Comparison of ENCODE assay signal across 23 mouse cellular contexts in genomic region chr2:110816189-110816588, GRCm38 (mm10).
DNase-seq lines count a peak whose midpoint lies in the region; TF ChIP-seq lines count a peak whose summit lies in the region.
"Had no signal": no experiment of that assay in that cellular context is flagged by ENCODE, and none has a peak within 500 bp of the region (broad histone marks: within the 10 kb centered on the region; RNA-seq: fewer than 3 reads in every experiment).

No protein-coding gene starts in this region.

- H3K27me3 ChIP-seq in cerebellum, adult 2 months (ENCODE audit: control insufficient read depth, insufficient read depth, low read length), result no peaks in the 10 kb centered on the region
- H3K27me3 ChIP-seq: embryonic facial prominence, embryonic 15.5 days; kidney, embryonic 15.5 days; limb, embryonic 15.5 days; megakaryocyte, embryonic 14.5 days; neural tube, embryonic 12.5 days had no signal

- TF ChIP-seq CTCF in cerebellum, adult 2 months (IDR thresholded peaks at IDR 0.05; ENCODE audit: borderline replicate concordance, insufficient read depth, low read depth, low read length), result no peak

- H3K4me1 ChIP-seq in cerebellum, adult 2 months (ENCODE audit: control insufficient read depth, insufficient read depth, low read length), result no peaks in the 10 kb centered on the region; the same call in 1 of the 2 replicates
- H3K4me1 ChIP-seq: embryonic facial prominence, embryonic 15.5 days; kidney, embryonic 15.5 days; limb, embryonic 15.5 days; megakaryocyte, embryonic 14.5 days; neural tube, embryonic 12.5 days had no signal

- H3K27ac ChIP-seq in cerebellum, adult 2 months (ENCODE audit: insufficient read depth, low read length), result no peak overlapping the region; the same call in 1 of the 2 replicates
- H3K27ac ChIP-seq: embryonic facial prominence, embryonic 15.5 days; kidney, embryonic 15.5 days; left cerebral cortex, adult 2 months; limb, embryonic 15.5 days; liver, embryonic 14.5 days; neural tube, embryonic 12.5 days had no signal

- no peak for TF ChIP-seq POLR2A in cerebellum, adult 2 months (IDR thresholded peaks at IDR 0.05; ENCODE audit: borderline replicate concordance, insufficient read depth, low read length)

- no peak overlapping the region for H3K4me3 ChIP-seq in cerebellum, adult 2 months (replicated peaks; ENCODE audit: insufficient read depth, low read depth, low read length)
- H3K4me3 ChIP-seq: embryonic facial prominence, embryonic 15.5 days; kidney, embryonic 15.5 days; left cerebral cortex, adult 2 months; limb, embryonic 15.5 days; megakaryocyte, embryonic 14.5 days; neural tube, embryonic 12.5 days had no signal

- DNase-seq in embryo, embryonic 11 days, result peak; percentile 2
- no peak for DNase-seq in embryo, embryonic 10 days (ENCODE audit: low spot score)
- DNase-seq in layer of hippocampus, adult 11-12 months (ENCODE audit: low spot score), result peak; percentile 20
- DNase-seq in layer of hippocampus, adult 9-11 months, result no peak
- peak; percentile 33 to 82 for DNase-seq in cerebellum, adult 2 months
- peak; percentile 28 to 64 for DNase-seq in cerebellum, postnatal 25 days
- DNase-seq in adrenal gland, postnatal 4 days (ENCODE audit: low spot score in 2 of 2), result no peak
- DNase-seq in gastrocnemius, adult 18-20 months (ENCODE audit: low spot score), result no peak
- DNase-seq: adrenal gland, postnatal 25 days; kidney, postnatal 36 days; lung, embryonic 14.5 days; lung, postnatal 36 days; midbrain, embryonic 14.5 days; right cerebral cortex, postnatal 25 days; spleen, adult 18-20 months; thymus, postnatal 25 days had no signal

Comparison
In these comparisons a context has a peak if more than half of its experiments do, and no peak if none do; other contexts are left out.
1. DNase-seq: peak in embryo, embryonic 11 days (single experiment), layer of hippocampus, adult 11-12 months (single experiment), cerebellum, adult 2 months (2 of 2) and cerebellum, postnatal 25 days (2 of 2); none in embryo, embryonic 10 days (single experiment), layer of hippocampus, adult 9-11 months (single experiment), adrenal gland, postnatal 4 days (0 of 2) and gastrocnemius, adult 18-20 months (single experiment).